Mouse (Mus musculus) layer of hippocampus, adult 2 months (tissue): ENCODE measurements around the gene Klhl26. TPM values are rescaled to one million over a fixed set of nuclear protein-coding genes. Genes with fewer than 3 reads are reported as not detected.
"Not testable (repeated sequence)": the region's sequence is repeated elsewhere in the genome, so short reads cannot be mapped to it uniquely, and the experiment has no call there.

ENCODE experiments used
- DNase-seq, 2 experiments: peaks; one replicate each; pipeline ENCODE4 v3.0.0; 2022; ENCODE audit warnings: low spot score in 2 of 2
- H3K27ac ChIP-seq: fragments of 200-600 bp; 2 replicates; pipeline ENCODE4 v1.8.1; 2022
- H3K4me3 ChIP-seq: fragments of 200-600 bp; 2 replicates; pipeline ENCODE4 v1.8.1; 2022; ENCODE audit warnings: mild to moderate bottlenecking
- CTCF ChIP-seq: fragments of 200-600 bp; conservative IDR thresholded peaks from 2 replicates; pipeline ENCODE4 v1.8.1; 2022; ENCODE audit warnings: antibody characterized with exemption, mild to moderate bottlenecking, moderate library complexity
- long read RNA-seq, 2 experiments: library from polyadenylated mRNA; stranded (forward); transcript quantifications; one replicate each; pipeline ENCODE4 v2.0.0; 2021; ENCODE audit warnings: borderline mapping rate in 2 of 2
- total RNA-seq, 2 experiments: library from RNA; stranded (reverse); gene quantifications; 2 replicates each; pipeline ENCODE4 v1.2.3; 2021

Klhl26 gene
- 10 to 100 TPM; 56.8 to 60.2 TPM for total RNA-seq
- long read RNA-seq, experiment 1, transcript Klhl26-201 (3 exons, 2,991 nt) = major isoform, 62 of 120 reads
- long read RNA-seq, experiment 1, partial matches to known transcripts = 2 of 120 reads
- long read RNA-seq, experiment 1, other reads (novel, unspliced or antisense) = 52 of 120 reads
- long read RNA-seq, experiment 2, transcript Klhl26-202 (2 exons, 2,734 nt) = minor isoform, 7 of 155 reads
- long read RNA-seq, experiment 2, transcript Klhl26-201 (3 exons, 2,991 nt) = major isoform, 95 of 155 reads
- long read RNA-seq, experiment 2, partial matches to known transcripts = 1 of 155 reads
- long read RNA-seq, experiment 2, other reads (novel, unspliced or antisense) = 51 of 155 reads

- DNase-seq = peak; percentile 91 to 94
- Histone ChIP-seq H3K27ac (peak within 1 kb of the TSS; percentile 97), H3K4me3 (peak within 1 kb of the TSS; percentile 97)
- no peak for TF ChIP-seq CTCF
These were observed at the start of gene Klhl26 for GRCm38 (mm10) chr8:70476333-70477268. Gene Klhl26 (minus strand): TSS chr8:70476968.

- DNase-seq = peak; percentile 96 to 97
- Histone ChIP-seq H3K4me3 (peak overlapping the region; percentile 81), H3K27ac (peak overlapping the region; percentile 92)
- TF ChIP-seq CTCF = peak; percentile 81
These were observed 46.0 kb upstream of the Klhl26 start for GRCm38 (mm10) chr8:70522592-70523403.

- no peak overlapping the region for H3K4me3 ChIP-seq
- no peak for TF ChIP-seq CTCF
- DNase-seq = no peak
- no peak overlapping the region for H3K27ac ChIP-seq
These were observed 42.8 kb upstream of the Klhl26 start for GRCm38 (mm10) chr8:70519606-70520005.

- TF ChIP-seq CTCF = no peak
- no peak overlapping the region for H3K4me3 ChIP-seq
- H3K27ac ChIP-seq = no peak overlapping the region
- no peak for DNase-seq
These were observed 42.3 kb upstream of the Klhl26 start for GRCm38 (mm10) chr8:70519043-70519442.

GRCm38 (mm10) chr8:70517940-70518643, 41.3 kb upstream of the Klhl26 start:
- Histone ChIP-seq H3K27ac (no peak overlapping the region), H3K4me3 (no peak overlapping the region)
- TF ChIP-seq CTCF = no peak
- DNase-seq = no peak

- no peak for TF ChIP-seq CTCF
- peak in 1 of 2 experiments; percentile 41 for DNase-seq
- Histone ChIP-seq H3K4me3 (no peak overlapping the region), H3K27ac (peak overlapping the region; percentile 53; the same call in 1 of the 2 replicates)
These were observed 36.7 kb upstream of the Klhl26 start for GRCm38 (mm10) chr8:70513441-70513840.

- TF ChIP-seq CTCF = no peak
- H3K4me3 ChIP-seq = no peak overlapping the region
- DNase-seq = no peak
- no peak overlapping the region; the same call in 1 of the 2 replicates for H3K27ac ChIP-seq
These were observed 35.6 kb upstream of the Klhl26 start for GRCm38 (mm10) chr8:70512253-70512903.

GRCm38 (mm10) chr8:70511770-70512169, 35.0 kb upstream of the Klhl26 start:
- Histone ChIP-seq H3K4me3 (no peak overlapping the region), H3K27ac (0 out of 2 replicates have a peak overlapping the region, but pooled peaks have one; percentile 93)

GRCm38 (mm10) chr8:70511174-70511573, 34.4 kb upstream of the Klhl26 start:
- DNase-seq = not testable (repeated sequence)
- Histone ChIP-seq H3K27ac (peak overlapping the region; percentile 93), H3K4me3 (peak overlapping the region; percentile 84)

More at GRCm38 (mm10) chr8:70511770-70512169, 35.0 kb upstream of the Klhl26 start:
- DNase-seq = no peak
- TF ChIP-seq CTCF = no peak

- peak; percentile 97 to 98 for DNase-seq
- Histone ChIP-seq H3K27ac (peak within 1 kb of the TSS; percentile 93), H3K4me3 (peak within 1 kb of the TSS; percentile 84)
- no peak for TF ChIP-seq CTCF
These were observed 33.6 kb upstream of the Klhl26 start, which contains the start of gene Uba52 for GRCm38 (mm10) chr8:70510228-70510915. Gene Uba52 (minus strand): TSS chr8:70510801.
